Mouse (Mus musculus) erythroid progenitor cell, adult 5-6 weeks (primary cell): ENCODE results near the gene Oxct1. TPM values are rescaled to one million over a fixed set of nuclear protein-coding genes. Genes with fewer than 3 reads are reported as not detected.

Experiments used
- ATAC-seq: replicated peaks from 2 replicates; pipeline ENCODE4 v1.8.0; 2016; ENCODE audit warnings: moderate number of reproducible peaks, mild to moderate bottlenecking, moderate TSS enrichment, inconsistent platforms; ENCODE audit not compliant: poor library complexity, low FRiP score, severe bottlenecking
- total RNA-seq, 2 experiments: library from RNA; stranded (forward) in 1 of 2; stranded (reverse) in 1 of 2; fragments of 150-400 nt in 1 of 2; fragments of 186-747, 209-891 nt in 1 of 2; gene quantifications; 2 replicates each; pipeline versions ENCODE4 v1.2.3 to v1.2.4; 2015 to 2017; ENCODE audit warnings: low replicate concordance in 2 of 2

The Oxct1 gene
- total RNA-seq, 2 experiments from 2014 or later: 13.4 to 27.3 TPM

DNA sequence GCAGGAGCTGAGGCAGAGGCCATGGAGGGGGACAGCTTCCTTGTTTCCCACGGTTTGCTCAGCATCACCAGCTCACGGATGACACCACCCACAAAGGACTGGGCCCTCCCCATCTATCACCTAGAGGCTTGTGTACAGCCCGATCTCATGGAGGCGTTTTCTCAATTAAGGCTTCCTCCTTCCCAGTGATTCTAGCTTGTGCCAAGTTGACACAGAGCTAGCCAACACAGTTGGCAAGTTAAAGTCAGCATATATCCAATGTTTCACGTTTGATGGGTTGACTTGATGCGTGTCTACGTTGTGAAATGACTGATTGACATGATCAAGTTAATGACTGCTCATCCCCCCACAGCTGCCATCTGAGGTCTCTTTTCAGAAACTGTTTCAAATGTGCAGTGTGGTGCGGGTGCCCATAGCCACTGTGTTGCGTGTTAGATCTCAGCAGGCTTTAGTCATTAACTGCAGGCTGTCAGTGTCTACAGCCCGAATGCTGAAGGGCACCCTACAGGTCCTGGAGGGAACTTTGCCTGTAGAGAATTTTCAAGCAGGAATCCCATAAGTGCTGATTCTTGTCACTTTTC, 74.2 kb downstream of the Oxct1 start:
- ATAC-seq: no peak

DNA sequence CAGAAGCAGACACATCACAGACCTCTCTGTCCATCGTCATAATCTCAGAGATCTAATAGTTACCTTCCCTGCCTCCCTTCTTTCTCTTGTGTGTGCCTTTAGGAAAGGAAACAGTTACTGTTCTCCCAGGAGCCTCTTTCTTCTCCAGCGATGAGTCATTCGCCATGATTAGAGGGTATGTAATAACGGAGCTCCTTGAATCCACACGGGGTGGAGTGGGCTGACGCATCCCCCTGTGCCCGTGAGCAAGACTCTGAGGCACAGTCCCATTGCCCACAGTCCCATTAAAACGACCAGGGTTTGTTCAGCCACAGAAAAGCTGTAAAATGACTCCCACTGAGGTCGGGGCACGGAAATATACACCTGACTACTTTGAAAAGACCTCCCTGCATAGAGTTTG, 74.8 kb downstream of the Oxct1 start:
- no peak for ATAC-seq

DNA sequence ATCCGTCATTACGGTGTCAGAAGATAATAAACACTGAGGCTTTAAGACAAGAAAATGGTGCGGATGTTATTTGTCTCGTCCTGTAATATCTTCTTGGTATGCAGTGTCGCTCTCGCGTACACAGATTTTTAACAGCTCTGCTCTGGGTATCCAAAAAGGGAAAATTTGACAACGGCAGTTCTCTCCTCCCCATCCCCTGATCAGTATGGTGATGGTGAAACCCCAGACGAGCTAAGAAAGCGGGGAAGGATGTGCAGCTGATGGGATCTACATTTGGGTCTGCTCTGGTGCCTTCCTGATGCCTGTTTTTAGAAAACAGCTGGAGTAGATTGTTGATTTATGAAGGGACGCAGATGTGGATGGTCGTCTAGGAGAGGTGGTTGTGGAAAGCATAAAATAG, 78.1 kb downstream of the Oxct1 start:
- ATAC-seq: no peak

DNA sequence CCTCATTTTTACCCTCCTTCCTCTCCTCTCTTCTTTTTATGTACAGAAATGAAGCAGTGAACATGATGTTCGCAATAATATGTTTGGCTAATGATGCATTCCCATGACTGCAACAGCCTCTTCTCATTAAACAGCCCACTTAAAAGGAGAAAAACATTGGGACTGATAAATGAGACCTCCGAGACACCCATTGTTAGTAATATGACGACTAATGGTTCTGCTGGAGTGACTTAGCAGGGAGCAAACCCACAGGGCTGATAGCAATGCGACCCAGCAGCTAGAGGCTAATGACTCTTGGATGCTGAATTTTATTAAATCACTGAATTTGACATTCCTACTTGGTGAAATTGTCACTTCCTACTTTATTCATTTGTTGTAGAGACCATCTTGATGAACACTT, 79.3 kb downstream of the Oxct1 start:
- ATAC-seq: no peak

DNA sequence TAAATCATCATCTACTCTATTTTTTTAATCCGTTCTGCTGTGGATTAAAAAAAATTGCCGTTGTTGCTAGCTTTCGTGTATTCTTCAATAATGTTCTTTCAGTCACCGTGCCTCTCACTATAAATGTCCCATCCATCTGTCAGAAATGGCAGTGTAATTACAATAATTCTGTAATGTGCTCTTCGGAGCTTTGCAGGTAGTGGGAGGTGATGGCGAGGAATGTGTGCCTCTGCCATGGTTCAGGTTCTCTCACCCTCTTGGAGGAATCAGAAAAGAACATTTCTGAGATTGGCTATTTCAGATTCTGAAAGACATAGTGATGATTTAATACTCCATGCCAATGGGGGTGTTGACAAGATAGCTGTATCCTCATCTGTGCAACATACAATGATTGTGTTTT, 93.8 kb downstream of the Oxct1 start:
- ATAC-seq: no peak

DNA sequence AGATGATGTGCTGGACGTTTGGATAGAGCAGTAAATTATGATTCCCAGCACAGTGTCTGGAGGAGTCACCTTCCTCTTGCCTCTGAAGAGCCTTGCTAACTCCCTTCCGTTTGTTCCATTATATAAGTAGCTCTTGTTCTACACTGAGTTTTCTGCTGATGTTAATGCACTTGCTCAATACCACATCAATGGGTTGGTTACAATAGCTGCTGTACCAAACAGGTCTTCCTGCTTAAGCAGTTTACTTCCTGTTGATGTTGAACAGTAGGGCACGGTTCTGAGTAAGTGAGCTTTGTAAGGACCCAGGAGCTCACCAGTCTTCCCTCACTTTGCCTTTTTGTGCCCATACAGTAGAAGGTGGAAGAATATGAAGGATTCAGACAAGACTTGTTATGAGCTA, 98.5 kb downstream of the Oxct1 start:
- ATAC-seq: no peak

DNA sequence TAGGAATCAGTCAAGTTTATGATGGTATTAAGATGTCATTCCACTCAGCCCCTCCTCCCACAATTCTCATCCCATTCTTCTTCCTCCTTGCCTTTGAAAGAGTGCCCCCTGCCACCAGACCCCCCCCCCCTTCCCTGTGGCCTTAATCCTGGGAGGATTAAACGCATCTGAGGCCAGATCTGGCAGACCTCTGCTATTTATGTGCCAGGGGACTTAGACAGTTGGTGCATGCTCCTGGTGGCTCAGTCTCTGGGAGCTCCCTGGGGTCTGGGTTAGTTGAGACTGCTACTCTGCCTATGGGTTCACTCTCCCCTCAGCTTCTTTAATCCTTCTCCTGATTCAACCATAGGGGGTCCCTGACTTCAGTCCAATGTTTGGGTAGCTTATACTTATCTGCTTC, 112.3 kb downstream of the Oxct1 start:
- ATAC-seq: no peak

DNA sequence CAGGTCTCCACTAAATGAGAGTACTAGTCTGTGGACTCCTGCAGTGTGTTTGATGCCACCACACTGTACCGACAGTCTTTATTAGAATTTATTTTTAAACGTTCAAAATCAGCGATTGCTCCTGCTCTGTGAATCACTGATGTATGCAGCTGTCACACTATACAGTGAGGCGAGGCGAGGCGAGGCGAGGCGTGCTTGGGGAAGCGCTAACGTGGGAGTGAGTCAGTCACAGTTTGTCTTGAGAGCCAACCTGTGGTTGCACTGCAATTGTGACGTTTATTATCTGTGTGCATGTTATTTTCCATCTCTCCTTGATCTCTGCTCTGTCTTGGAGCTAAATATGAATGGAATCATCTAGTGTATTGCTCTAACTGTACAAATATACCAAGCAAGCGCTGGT, 113.3 kb downstream of the Oxct1 start:
- ATAC-seq: no peak

DNA sequence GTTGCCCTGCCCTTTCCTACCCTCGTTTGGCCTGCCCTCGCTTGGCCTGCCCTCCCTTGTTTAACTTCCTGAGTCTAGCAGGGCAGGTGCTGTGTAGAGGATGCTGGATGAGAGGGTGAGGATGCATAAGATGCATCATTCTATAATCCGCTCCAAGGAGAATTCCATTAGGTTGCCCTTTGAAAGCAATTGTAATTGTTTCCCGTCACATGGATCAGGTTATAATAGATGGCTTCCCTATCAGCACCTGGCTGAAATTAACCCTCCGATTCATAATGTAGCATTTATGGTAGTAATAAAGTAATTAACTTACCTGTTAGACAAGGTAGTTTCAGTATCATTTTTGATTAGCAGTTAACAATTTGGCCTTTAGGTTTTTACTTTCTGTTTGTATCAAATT, 119.2 kb downstream of the Oxct1 start:
- no peak for ATAC-seq

DNA sequence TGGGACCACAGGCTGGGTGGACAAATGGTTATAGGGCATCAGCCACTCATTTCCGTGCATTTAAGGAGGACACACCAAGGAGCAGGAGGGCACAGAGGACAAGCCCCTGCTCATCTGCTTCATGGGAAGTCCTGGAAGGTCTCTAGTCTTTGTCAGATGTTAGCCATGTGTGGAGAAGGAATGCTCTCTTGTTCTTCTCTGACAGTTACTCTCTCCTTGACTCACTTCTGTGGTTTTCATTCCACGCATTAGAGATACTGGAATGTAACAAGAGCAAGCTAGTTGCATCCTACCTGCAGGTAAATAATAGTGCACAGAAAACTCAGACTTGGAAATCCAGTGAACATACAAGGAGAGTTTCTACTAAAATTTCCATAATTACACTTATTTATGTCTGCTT, 121.5 kb downstream of the Oxct1 start:
- no peak for ATAC-seq

DNA sequence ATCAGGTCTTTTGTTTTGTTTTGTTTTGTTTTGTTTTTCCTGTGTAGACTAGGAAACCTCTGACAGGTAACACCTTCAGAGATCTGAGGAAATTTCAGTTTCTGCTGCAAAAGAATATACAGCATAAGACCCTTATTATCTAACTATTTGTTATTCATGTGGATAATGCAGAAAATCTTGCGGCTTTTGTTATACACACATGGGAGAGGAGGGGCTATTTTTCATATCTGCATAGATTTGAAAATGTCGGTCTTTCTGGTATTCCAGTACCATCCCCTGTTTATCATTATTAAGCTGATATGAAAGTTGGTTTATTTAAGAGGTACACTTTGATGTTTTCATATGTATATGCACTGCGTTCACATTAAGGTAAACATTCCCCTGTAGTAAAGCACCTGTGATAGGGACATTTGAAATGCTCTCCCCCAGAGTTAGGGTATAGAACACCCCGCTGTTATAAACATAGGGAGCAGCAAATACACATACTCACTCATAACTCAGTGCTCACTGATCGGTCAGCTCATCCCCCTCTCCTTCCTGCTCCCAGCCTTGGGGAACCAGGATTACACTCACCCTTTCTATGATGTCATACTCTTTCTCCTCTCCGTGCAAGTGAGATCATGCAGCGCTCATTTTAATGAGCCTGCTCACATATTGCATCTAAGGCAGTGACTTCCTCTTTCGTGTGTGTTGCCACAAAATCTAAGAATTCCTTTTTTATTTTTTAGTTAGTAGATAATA, 122.6 kb downstream of the Oxct1 start:
- ATAC-seq: no peak

DNA sequence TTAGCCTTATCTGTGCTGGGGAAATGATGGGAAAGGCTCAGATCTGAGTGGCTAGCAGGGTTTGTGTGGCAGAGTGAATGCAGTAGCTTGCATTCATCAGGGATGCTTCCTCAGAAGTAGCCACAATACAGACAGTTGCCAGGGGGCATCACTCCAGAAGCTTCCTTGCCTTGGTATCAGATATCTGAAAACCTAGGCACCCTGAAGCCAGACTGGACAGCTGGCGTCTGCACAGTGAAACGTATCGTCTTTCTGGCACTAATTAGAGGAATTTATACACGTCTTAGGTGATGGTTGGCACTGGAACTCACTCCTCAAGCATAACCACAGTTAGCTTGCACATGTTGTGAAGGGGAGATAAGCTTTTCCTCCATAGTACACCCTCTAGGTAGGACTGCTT, 128.5 kb downstream of the Oxct1 start:
- ATAC-seq: no peak

DNA sequence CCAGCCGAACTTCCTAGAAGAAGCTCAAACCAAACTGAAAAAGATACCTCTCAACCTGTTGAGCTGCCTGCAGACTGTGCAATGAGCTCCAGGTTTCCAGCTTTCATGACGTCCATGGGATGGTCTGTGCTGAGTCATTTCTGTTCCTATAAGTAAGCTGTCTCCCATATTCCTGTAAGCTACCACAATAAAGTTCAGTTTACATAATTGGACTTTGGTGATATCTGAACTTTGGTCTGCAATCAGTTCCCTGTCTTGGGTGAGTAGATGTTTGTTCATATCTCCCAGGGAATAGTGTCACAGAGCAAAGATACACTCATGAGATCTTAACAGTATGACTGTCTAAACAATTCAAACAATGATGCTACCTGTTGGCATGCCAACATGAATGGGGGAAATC, 141.8 kb downstream of the Oxct1 start:
- ATAC-seq: no peak

DNA sequence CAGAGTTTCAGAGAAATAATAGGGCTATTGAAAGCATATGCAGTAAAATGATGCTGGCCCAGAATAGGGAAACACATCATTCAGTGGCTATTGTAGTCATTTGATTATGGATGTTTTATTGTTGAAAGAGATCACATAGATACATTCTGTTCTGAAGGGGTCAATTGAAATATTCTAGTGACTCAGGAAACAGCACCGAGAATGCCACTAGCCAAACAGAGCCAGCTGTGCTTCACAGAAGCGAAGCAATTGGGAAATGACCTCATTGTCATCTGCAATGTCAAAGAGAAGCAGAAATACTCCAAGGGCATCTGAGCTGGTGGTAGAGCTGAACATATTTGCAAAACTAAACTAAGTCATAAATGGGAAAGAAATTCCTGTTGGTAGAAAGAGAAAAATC, 145.4 kb downstream of the Oxct1 start:
- no peak for ATAC-seq

DNA sequence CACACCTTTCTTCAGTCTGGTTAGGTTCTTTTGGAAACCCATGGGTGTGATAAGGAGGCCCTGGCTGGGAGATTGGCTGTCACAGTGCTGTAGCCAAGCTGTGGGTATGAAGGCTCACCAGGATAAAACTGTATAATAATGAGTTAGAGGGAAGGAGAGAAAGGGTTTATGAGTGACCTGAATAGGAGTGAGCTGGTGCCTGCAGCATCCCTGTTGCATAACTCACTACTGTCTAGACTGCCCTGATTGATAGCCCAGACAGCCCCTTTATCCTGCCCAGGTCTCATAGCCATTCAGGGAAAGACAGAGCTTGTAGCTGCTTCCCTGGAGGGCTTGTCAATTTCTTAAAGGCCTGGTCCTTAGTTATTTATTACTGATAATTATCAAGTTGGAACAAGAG, 171.7 kb downstream of the Oxct1 start:
- no peak for ATAC-seq

Other genes starting within 250 kb of the Oxct1 start
- 3.6 TPM in 1 of 2 replicates, not detected in the other for gene Fbxo4, start 46.8 kb upstream of the Oxct1 start, total RNA-seq (2015; ENCODE audit: low replicate concordance)
- 2.4 TPM in 1 of 2 replicates, not detected in the other for gene Fbxo4, start 46.8 kb upstream of the Oxct1 start, total RNA-seq (2017; ENCODE audit: low replicate concordance)
- 18.7 and 25.2 TPM in 2 replicates for gene AW549877, start 30.6 kb upstream of the Oxct1 start, total RNA-seq (2015; ENCODE audit: low replicate concordance)
- gene AW549877, start 30.6 kb upstream of the Oxct1 start, total RNA-seq (2017; ENCODE audit: low replicate concordance): 6.9 and 8.3 TPM in 2 replicates